Mouse (Mus musculus) A20 (cell line): ENCODE measurements around the gene Slc45a3.

Source experiments
- DNase-seq: peaks from one replicate; pipeline ENCODE4 v3.0.0-alpha.2; 2011; ENCODE audit warnings: low read depth, low spot score

Gene Slc45a3

GRCm38 (mm10) chr1:131993169-131994040, 30.6 kb downstream of the Slc45a3 start:
- DNase-seq, result peak; percentile 28

DNA sequence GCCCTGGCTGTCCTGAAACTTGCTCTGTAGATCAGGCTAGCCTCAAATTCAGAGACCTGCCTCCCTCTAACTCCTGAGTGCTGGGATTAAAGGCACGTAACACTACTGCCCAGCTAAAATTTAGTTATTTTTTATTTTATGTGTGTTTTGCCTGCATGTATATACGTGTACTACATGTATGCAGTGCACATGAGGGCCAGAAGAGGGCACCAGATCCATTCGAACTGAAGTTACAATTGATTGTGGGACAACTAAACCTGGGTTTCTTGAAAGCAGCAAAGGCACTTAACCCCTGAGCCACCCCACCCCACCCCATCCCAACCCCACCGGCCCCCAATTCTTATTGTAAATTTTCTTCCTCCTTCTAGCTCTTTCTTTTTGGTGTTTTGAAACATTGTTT, 32.3 kb downstream of the Slc45a3 start:
- DNase-seq, result peak; percentile 79

DNA sequence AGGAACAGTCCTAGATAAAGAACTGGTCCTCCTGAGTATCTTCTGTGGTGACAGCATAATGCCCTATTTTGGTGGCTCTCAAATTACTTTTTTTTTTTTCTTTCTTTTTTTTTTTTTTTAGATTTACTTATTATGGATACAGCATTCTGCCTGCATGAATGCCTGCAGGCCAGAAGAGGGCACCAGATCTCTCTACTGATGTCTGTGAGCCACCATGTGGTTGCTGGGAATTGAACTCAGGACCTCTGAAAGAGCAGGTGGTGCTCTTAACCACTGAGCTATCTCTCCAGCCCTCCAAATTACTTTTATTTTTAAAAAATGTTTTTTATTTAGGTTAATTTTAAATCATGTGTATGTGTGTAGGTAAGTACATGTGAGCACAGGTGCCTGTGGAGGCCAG, 37.7 kb downstream of the Slc45a3 start:
- peak; percentile 61 for DNase-seq

GRCm38 (mm10) chr1:132001880-132002330, 39.1 kb downstream of the Slc45a3 start:
- peak; percentile 10 for DNase-seq

DNA sequence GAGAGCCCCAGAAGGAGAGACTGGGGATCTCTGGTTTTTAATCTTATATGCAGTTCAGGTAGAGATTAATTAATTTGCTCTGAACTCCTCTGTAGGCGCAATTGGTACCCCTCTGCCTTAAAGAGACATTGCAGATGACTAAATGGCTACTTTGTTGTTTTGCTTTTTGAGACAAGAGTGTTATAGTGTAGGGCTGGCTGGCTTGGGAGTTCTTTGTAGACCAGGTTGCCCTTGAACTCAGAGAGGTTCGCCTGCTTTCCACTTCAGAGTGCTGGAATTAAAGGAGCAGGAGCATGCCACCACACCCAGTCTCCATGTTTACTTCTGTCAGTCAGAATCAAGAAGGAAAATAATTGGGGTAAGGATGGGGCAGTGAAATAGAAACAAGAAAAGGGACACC, 40.3 kb downstream of the Slc45a3 start:
- DNase-seq, result no peak

GRCm38 (mm10) chr1:132003817-132004216, 41.0 kb downstream of the Slc45a3 start:
- peak; percentile 84 for DNase-seq

- no peak for DNase-seq
Observed at GRCm38 (mm10) chr1:132004574-132005180, 41.9 kb downstream of the Slc45a3 start.

- DNase-seq, result peak; percentile 9
Observed at GRCm38 (mm10) chr1:132005466-132005865, 42.7 kb downstream of the Slc45a3 start.

GRCm38 (mm10) chr1:132006046-132006445, 43.3 kb downstream of the Slc45a3 start:
- peak; percentile 62 for DNase-seq

- DNase-seq, result no peak
Observed at GRCm38 (mm10) chr1:132006721-132007120, 44.0 kb downstream of the Slc45a3 start.

- peak; percentile 97 for DNase-seq
Observed at GRCm38 (mm10) chr1:132007282-132007815, 44.6 kb downstream of the Slc45a3 start, which contains the start of gene Elk4. Gene Elk4, plus strand, starts transcription at chr1:132007607.

DNA sequence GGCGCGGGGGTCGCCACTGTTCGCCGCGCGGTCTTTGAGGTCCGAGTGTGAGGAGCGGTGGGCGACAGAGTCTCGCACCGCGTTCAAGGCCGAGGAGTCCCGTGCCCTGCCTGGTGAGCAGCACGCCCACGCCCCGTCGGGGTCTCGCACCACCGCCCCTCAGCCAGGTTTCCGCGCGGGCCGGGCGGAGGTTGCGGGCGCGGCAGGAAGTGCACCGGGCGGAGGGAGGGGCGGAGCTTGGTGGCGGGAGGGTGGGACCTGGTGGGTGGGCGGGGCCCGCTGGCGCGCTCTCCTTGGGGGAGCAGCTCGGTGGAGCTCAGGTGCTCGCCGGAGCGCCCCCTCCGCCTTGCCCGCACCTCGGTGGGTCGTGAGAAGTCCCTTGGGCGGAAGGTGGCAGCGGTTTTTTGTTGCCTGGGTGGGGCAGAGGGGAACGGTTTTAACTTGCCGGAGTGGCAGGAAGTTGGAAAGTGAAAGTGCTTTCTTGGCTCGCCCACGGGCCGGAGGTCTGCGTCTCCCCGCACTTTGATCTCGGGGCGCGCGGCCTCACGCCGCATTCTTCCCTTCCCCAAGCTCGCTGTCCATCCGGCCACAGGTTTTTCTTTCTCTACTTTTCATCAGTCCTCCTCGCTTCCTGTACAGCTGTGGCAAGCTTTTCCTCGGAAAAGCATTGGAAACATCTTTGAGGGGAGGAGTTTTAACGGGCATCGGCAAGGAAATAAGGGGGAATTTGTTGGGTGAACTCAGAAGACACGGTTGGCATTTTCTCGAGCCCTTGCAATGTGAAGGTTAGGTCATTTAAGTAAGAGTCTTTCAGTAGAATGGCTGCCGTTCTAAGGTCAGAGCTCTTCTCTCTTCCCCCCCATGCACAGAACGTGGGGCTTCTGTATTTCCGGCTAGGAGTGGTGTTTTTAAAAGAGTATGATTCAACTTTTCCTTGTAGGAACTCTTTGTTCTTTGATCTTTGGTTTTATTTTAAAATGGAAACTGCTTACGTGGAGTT, 45.4 kb downstream of the Slc45a3 start:
- peak; percentile 95 for DNase-seq

GRCm38 (mm10) chr1:132008881-132009644, 46.3 kb downstream of the Slc45a3 start:
- DNase-seq, result peak; percentile 75

GRCm38 (mm10) chr1:132010632-132011501, 48.1 kb downstream of the Slc45a3 start:
- peak; percentile 93 for DNase-seq

DNA sequence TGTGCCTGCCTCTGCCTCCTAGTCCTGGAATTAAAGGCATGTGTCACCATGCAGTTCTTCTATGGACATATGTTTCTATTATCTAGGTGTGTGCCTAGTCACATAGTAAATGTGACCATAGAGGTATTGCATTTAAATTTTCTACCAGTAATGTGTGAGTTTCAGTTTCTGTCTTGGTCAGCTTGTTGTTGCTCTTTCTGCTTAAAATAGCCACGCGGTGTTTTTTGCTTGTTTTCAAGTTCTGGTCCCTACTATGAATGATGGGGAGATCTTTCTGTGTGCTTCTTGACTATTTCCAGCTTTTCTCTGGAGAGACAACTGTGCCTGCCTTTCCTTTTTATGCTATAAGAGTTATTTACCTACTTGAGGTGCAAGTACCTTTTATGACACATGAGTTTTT, 49.0 kb downstream of the Slc45a3 start:
- peak; percentile 85 for DNase-seq

DNA sequence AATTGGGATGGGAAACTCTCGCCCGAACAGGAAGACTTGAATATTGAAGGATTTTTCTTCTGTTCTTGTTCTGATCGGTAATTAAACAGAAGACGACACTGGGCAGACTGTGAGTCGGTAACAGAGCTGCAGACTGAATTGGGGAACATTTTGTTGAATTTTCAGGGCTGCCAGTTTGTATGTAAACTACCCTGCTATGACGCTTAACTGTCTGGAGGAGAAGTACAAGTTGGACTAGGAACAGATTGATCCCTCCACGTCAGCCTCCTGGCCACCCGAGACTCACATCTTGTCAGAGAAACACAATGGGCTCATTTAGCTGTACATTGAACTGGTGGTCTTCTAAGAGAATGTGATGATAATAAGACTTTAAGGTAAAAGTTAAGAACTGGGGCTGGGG, 50.1 kb downstream of the Slc45a3 start:
- no peak for DNase-seq

DNA sequence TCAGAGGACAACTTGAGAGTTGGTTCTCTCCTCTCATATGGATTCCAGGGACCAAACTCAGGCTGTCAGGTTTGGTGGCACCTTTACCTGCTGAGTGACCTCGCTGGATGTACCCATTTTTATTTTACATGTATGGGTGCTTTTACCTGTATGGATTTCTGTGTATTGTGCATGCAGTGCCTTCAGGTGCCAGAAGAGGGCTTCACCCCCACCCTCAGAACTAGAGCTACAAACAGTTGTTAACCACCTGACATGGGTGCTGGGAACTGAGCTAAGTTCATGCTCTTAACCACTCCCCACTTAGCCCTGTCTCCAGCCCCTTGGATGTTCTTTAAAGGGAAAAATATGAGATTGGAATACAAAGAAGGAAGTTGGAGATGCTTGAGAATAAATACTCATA, 52.0 kb downstream of the Slc45a3 start:
- peak; percentile 47 for DNase-seq

DNA sequence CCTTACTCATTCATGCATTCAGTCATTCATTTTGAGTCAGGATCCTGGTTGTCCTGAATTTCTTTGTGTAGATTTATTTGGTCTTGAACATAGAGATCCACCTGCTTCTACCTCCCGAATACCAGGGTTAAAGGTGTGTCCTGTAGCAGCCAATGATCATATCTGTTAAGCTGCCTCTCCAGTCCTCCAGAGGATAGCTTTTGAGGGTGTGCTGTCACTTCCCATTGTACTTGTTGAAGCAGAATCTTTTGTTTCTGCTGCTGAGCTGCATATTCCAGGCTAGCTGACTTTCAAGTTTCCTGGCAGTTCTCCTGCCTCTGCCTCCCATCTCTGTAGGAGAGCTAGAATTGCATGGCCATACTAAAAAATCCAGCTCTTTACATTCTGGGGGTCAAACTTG, 53.9 kb downstream of the Slc45a3 start:
- DNase-seq, result no peak

DNA sequence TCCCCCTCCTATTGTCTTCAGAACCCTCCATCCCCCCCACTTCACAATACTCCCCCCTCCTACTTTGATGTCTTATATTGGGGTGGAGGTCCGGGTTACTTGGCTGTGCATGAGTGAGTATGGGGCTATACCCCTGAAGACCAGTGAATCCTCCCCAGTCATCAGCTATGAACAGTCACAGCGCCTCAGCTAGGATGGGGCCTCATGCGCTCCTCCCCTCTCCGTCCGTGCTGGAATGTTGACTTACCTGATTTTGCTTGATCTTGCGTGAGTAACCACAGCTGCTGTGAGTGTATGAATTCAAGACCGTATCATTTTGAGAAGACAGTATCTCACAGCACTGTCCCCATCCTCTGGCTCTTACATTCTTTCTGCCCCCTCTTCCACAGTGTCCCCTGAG, 57.1 kb downstream of the Slc45a3 start:
- DNase-seq, result no peak

GRCm38 (mm10) chr1:132022107-132022506, 59.3 kb downstream of the Slc45a3 start:
- no peak for DNase-seq
